Mouse (Mus musculus) C2C12 (cell line): ENCODE measurements around the gene Fbln5.

Experiments used
- CEBPB ChIP-seq: IDR thresholded peaks from one replicate; pipeline ENCODE4 v1.6.1; 2011; ENCODE audit warnings: low read depth, mild to moderate bottlenecking, control low read depth, moderate library complexity
- CTCF ChIP-seq: IDR thresholded peaks from one replicate; pipeline ENCODE4 v1.5.1; 2011; ENCODE audit not compliant: control insufficient read depth, insufficient read depth, insufficient read length
- FOSL1 ChIP-seq: IDR thresholded peaks from one replicate; pipeline ENCODE4 v1.8.0; 2011; ENCODE audit warnings: mild to moderate bottlenecking, low read length; ENCODE audit not compliant: poor library complexity, insufficient read depth, severe bottlenecking
- MAX ChIP-seq: IDR thresholded peaks from one replicate; pipeline ENCODE4 v1.6.1; 2011; ENCODE audit warnings: mild to moderate bottlenecking, control low read depth
- MYOD1 ChIP-seq: IDR thresholded peaks from one replicate; pipeline ENCODE4 v1.6.1; 2011; ENCODE audit warnings: low read depth; ENCODE audit not compliant: control insufficient read depth, insufficient read length
- MYOG ChIP-seq: IDR thresholded peaks from one replicate; pipeline ENCODE4 v1.6.1; 2011; ENCODE audit not compliant: control insufficient read depth, insufficient read length; ENCODE audit errors: extremely low read depth
- USF1 ChIP-seq: IDR thresholded peaks from one replicate; pipeline ENCODE4 v1.6.1; 2011; ENCODE audit warnings: low read depth, mild to moderate bottlenecking, control low read depth, moderate library complexity

DNA sequence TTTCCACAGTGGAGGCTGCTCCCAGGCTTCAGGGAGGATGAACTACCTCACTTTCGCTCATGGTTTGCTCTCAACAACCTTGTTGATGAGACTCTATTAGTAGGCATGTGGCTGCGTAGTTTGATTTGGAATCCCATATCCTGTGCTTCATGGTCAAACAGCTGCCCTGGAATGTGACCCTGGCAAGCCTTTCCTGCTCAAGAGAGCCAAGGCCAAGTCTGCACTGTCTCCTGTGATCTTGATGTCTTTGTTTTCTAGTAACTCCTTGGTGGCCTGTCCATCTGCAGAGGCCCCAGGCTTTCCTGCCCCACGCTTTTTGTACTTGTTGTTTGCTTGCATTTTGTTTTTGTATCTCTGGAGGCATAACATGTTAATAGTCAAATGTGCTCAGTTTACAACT lies 24.4 kb downstream of the Fbln5 start:
- no peak for TF ChIP-seq CTCF
- TF ChIP-seq MAX = no peak
- no peak for TF ChIP-seq CEBPB
- no peak for TF ChIP-seq USF1
- TF ChIP-seq MYOD1 = no peak
- no peak for TF ChIP-seq MYOG
- no peak for TF ChIP-seq FOSL1
